Mouse (Mus musculus) ES-E14 (cell line): Measurements from ENCODE around the gene Ifng. TPM values are rescaled to one million over a fixed set of nuclear protein-coding genes. Genes with fewer than 3 reads are reported as not detected.

Source experiments
- DNase-seq: peaks from one replicate; pipeline ENCODE4 v3.0.0-alpha.2; 2013; ENCODE audit warnings: low read depth, low spot score
- H3K27ac ChIP-seq: 2 replicates; pipeline ENCODE4 v1.5.1; 2012; ENCODE audit warnings: low read depth, mild to moderate bottlenecking, low read length, moderate library complexity, mixed read lengths; ENCODE audit not compliant: poor library complexity, insufficient read depth, severe bottlenecking
- H3K36me3 ChIP-seq: 2 replicates; pipeline ENCODE4 v1.6.1; 2012; ENCODE audit warnings: mild to moderate bottlenecking, low read length, moderate library complexity, mixed read lengths; ENCODE audit not compliant: control insufficient read depth, poor library complexity, insufficient read depth, severe bottlenecking
- H3K4me1 ChIP-seq, 2 experiments: fragments of 150-350 bp in 1 of 2; sonication (generic) in 1 of 2; 2 replicates each; pipeline ENCODE4 v1.6.1; 2012; ENCODE audit warnings: low read length in 2 of 2, mild to moderate bottlenecking in 1 of 2, mixed read lengths in 1 of 2; ENCODE audit not compliant: control insufficient read depth in 2 of 2, insufficient read depth in 2 of 2, poor library complexity in 1 of 2
- H3K4me3 ChIP-seq, 2 experiments: fragments of 150-350 bp in 1 of 2; sonication (generic) in 1 of 2; 2 replicates each; pipeline ENCODE4 v1.5.1; 2012; ENCODE audit warnings: low read length in 2 of 2, low read depth in 1 of 2, mild to moderate bottlenecking in 1 of 2, mixed read lengths in 1 of 2; ENCODE audit not compliant: insufficient read depth in 1 of 2, poor library complexity in 1 of 2, severe bottlenecking in 1 of 2
- H3K9ac ChIP-seq: 2 replicates; pipeline ENCODE4 v1.6.1; 2012; ENCODE audit warnings: low read depth, mild to moderate bottlenecking, low read length, mixed read lengths; ENCODE audit not compliant: poor library complexity, insufficient read depth, severe bottlenecking
- H3K9me3 ChIP-seq: fragments of 150-350 bp; sonication (generic); 2 replicates; pipeline ENCODE4 v1.6.1; 2012; ENCODE audit warnings: low read depth, mild to moderate bottlenecking, low read length; ENCODE audit not compliant: control insufficient read depth, insufficient read depth
- CHD2 ChIP-seq: IDR thresholded peaks from 2 replicates; pipeline ENCODE4 v1.6.1; 2014; ENCODE audit warnings: mild to moderate bottlenecking, low read depth, low read length, inconsistent platforms
- HCFC1 ChIP-seq: IDR thresholded peaks from 2 replicates; pipeline ENCODE4 v1.6.1; 2012; ENCODE audit warnings: low read length, inconsistent platforms, borderline replicate concordance; ENCODE audit not compliant: insufficient read depth
- MAFK ChIP-seq: IDR thresholded peaks from 2 replicates; pipeline ENCODE4 v1.6.1; 2014; ENCODE audit warnings: mild to moderate bottlenecking, low read depth, low read length, inconsistent platforms; ENCODE audit not compliant: insufficient read depth
- ZC3H11A ChIP-seq: IDR thresholded peaks from 2 replicates; pipeline ENCODE4 v1.6.1; 2012; ENCODE audit warnings: low read depth, mild to moderate bottlenecking, inconsistent platforms, low read length, borderline replicate concordance
- ZNF384 ChIP-seq: IDR thresholded peaks from 2 replicates; pipeline ENCODE4 v1.6.1; 2012; ENCODE audit warnings: low read depth, low read length, inconsistent platforms
- in situ Hi-C, 2 experiments: fragments of 600-800 bp; cut with MboI; formaldehyde crosslinking; loops; one replicate each; pipeline ENCODE4 v1.15.1; 2025; ENCODE audit warnings: low sequenced_read_pairs in 2 of 2, inconsistent platforms in 1 of 2; ENCODE audit not compliant: unreplicated experiment in 2 of 2
- total RNA-seq: library from RNA; depleted of rRNA; stranded (reverse); fragments of 300-350 nt; gene quantifications from 2 replicates; pipeline ENCODE4 v1.2.3, GENCODE M21; 2012

Gene Ifng
- total RNA-seq, 1 experiment, result not detected

- no peak overlapping the region for H3K4me3 ChIP-seq
- in situ Hi-C loops, result no loop called here
- no peaks in the 10 kb centered on the region for H3K9me3 ChIP-seq
- H3K4me1 ChIP-seq, result no peaks in the 10 kb centered on the region
- no peaks in the 10 kb centered on the region for H3K36me3 ChIP-seq
- no peak overlapping the region for H3K27ac ChIP-seq
- TF ChIP-seq CHD2 (no peak), ZNF384 (no peak), HCFC1 (no peak)
- DNase-seq, result no peak
- H3K9ac ChIP-seq, result no peak overlapping the region
Observed at GRCm38 (mm10) chr10:118476696-118477095, 35.9 kb downstream of the Ifng start.

- Histone ChIP-seq H3K9ac (no peak overlapping the region), H3K27ac (no peak overlapping the region), H3K4me1 (no peaks in the 10 kb centered on the region), H3K9me3 (no peaks in the 10 kb centered on the region), H3K4me3 (no peak overlapping the region), H3K36me3 (no peaks in the 10 kb centered on the region)
- TF ChIP-seq MAFK (no peak), ZC3H11A (no peak)
- in situ Hi-C loops, result no loop called here
- no peak for DNase-seq
Observed at GRCm38 (mm10) chr10:118477297-118477696, 36.5 kb downstream of the Ifng start.

- H3K4me1 ChIP-seq, result no peaks in the 10 kb centered on the region
- TF ChIP-seq ZNF384 (no peak), ZC3H11A (no peak), HCFC1 (no peak), MAFK (no peak), CHD2 (no peak)
- H3K27ac ChIP-seq, result no peak overlapping the region
- H3K9me3 ChIP-seq, result no peaks in the 10 kb centered on the region
- no peaks in the 10 kb centered on the region for H3K36me3 ChIP-seq
- no peak for DNase-seq
- in situ Hi-C loops, result no loop called here
- no peak overlapping the region for H3K9ac ChIP-seq
- no peak overlapping the region for H3K4me3 ChIP-seq
Observed at GRCm38 (mm10) chr10:118479244-118479643, 38.4 kb downstream of the Ifng start.

GRCm38 (mm10) chr10:118480118-118480517 lies 39.3 kb downstream of the Ifng start:
- in situ Hi-C loops, result no loop called here
- H3K27ac ChIP-seq, result no peak overlapping the region
- no peaks in the 10 kb centered on the region for H3K4me1 ChIP-seq
- H3K9ac ChIP-seq, result no peak overlapping the region; the same call in 1 of the 2 replicates
- H3K36me3 ChIP-seq, result no peaks in the 10 kb centered on the region
- no peak for DNase-seq
- TF ChIP-seq MAFK (peak; percentile 68; the same call in 1 of the 2 replicates), CHD2 (no peak), ZNF384 (no peak), ZC3H11A (no peak)
- H3K9me3 ChIP-seq, result no peaks in the 10 kb centered on the region
- no peak overlapping the region for H3K4me3 ChIP-seq

GRCm38 (mm10) chr10:118480793-118481192 lies 39.9 kb downstream of the Ifng start:
- Histone ChIP-seq H3K36me3 (no peaks in the 10 kb centered on the region), H3K4me1 (no peaks in the 10 kb centered on the region), H3K9me3 (no peaks in the 10 kb centered on the region), H3K9ac (no peak overlapping the region), H3K4me3 (no peak overlapping the region), H3K27ac (no peak overlapping the region)
- DNase-seq, result no peak
- in situ Hi-C loops, result no loop called here
- TF ChIP-seq MAFK, result no peak
- TF ChIP-seq CHD2, result no peak
- no peak for TF ChIP-seq ZNF384
- TF ChIP-seq ZC3H11A, result no peak
- no peak for TF ChIP-seq HCFC1
